Mouse (Mus musculus): ENCODE results near the gene Sypl.
"Not testable (repeated sequence)": the region's sequence is repeated elsewhere in the genome, so short reads cannot be mapped to it uniquely, and the experiment has no call there.

The Sypl gene

DNA sequence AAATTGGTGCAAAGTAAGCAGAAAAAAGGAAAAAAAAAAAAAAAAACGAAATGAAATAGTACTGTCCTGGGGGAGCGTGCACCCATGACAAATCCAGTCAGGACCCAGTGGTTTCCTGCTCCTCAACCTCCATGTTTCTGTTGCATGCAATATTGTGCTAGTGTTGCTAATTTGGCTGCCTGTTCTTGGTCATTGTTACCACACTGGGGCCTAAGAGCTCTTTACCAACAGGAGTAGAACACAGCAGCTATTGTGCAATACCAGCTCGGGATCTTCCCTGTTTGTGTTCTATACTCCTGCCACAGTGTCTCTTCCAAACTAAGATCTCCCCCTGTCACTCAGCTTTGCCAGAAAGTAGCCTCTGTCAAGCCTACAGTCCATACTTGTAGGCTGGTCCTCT lies 9.7 kb upstream of the Sypl start:
- DNase-seq, result no peak

GRCm38 (mm10) chr12:32944884-32945454 lies 8.7 kb upstream of the Sypl start:
- no peak for DNase-seq

GRCm38 (mm10) chr12:32946376-32946775 lies 7.3 kb upstream of the Sypl start:
- DNase-seq, result no peak

- DNase-seq, result peak; percentile 61
Measured at GRCm38 (mm10) chr12:32952416-32952815, 1.3 kb upstream of the Sypl start.

DNA sequence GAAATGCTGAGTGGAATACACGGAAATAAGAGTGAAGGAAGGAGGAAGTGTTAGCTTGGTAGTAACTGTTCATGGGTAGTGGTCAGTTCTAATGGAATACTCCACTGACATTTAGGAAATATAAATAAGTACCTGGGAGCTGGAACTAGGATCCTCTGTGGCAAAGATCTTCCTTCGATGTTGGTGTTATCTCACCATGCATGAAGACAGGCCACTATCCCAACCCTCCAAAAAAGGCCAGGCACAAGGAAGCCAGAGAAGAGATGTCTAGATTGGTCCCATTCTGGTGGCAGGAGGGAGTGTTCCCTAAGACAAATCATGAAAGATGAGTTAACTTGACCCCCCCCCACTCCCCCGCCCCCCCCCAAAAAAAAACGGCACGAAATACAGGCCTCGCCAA lies 625 bp upstream of the Sypl start:
- peak; percentile 54 for DNase-seq

GRCm38 (mm10) chr12:32954216-32955021 lies 728 bp downstream of the Sypl start:
- no peak for DNase-seq

DNA sequence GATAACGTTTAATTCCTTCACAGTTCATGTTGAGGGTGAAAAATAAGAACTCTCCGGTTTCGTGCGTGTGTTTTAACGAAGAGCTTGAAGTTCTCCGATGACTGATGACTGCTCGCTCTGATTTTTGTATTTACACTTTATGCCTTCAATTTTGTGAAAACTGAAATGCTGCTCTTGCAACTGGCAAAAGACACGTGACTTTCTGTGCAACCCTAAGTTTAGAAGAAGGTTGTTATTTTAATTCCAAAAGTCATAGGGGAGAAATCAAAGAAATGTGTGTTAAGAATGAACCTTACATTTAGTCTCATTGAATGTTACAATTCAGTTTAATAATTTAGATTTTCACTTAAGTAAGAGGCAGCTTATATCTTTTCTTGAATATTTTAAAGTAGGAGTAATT lies 1.3 kb downstream of the Sypl start:
- no peak for DNase-seq

DNA sequence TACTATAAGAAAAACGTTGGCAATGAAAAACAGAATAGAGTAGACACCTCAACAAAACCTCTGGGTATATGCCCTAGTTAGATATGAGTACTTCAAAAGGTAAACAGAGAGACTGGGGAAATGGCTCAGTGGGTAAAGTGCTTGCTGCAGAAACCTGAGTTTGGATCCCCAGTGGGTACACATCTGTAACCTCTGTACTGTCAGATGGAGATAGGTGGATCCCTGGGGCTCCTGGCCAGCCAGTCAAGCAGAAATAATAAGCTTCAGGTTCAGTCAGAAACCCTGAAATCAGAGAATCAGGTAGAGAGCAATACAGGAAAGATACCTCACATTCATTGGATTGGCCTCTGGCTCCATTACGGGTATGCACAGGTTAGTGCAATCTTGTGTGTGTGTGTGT lies 3.5 kb downstream of the Sypl start:
- DNase-seq, result peak; percentile 31

DNA sequence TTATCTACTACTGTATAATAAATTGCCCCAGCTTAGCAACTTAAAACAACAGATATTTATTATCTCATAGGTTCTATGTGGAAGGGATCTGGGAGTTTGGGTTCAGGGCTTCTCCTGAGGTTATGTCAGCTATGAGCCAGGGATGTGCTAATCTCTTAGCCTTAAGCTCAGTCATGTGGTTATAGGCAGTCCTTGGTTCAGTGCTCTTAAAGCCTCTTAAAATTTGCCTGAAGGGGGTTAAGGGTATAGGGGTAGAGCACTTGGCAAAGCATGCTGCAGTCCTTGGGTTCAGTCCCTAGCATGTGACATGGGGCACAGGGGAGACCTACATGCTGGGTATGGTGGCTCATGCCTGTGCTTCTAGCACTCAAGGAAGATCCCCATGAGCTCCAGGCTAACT lies 8.4 kb downstream of the Sypl start:
- no peak for DNase-seq

GRCm38 (mm10) chr12:32963858-32964257 lies 10.2 kb downstream of the Sypl start:
- no peak for DNase-seq

DNA sequence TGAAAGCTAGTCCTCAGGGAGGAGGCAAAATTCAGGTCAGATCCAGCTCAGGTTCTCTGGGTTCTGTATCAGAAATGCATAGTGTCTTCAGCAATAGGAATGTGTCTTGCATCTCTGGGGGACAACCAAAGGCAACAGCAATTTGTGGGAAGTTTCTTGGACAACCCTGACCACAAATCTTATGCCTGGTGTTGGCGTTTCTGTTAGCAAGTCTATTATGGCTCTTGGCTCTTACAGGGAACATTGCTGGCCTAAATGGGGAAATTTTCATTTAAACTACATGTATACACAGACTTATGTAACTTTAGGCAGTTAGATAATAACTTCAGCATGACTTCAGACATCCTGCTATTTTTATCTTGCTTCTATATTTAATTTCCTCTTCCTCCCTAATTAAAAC lies 18.6 kb downstream of the Sypl start:
- no peak for DNase-seq

DNA sequence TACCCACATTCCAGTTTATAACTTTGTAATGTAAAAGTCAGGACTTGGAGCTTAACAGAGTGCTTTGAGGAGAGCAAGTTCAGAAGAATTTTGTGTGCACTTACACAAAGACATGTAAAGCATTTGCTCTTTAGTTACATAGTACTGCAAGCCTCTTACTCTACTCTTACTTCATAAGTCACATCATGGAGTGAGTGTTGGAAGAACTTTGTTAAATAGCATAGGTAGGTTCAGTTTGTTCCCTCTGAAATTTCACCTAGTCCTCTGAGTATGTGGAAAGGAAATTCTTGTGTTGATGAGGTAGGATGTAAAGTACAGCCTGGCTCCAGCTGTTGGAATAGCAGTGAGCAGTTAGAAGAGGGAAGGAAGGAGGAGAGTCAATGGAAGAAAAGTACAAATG lies 21.2 kb downstream of the Sypl start:
- no peak for DNase-seq

DNA sequence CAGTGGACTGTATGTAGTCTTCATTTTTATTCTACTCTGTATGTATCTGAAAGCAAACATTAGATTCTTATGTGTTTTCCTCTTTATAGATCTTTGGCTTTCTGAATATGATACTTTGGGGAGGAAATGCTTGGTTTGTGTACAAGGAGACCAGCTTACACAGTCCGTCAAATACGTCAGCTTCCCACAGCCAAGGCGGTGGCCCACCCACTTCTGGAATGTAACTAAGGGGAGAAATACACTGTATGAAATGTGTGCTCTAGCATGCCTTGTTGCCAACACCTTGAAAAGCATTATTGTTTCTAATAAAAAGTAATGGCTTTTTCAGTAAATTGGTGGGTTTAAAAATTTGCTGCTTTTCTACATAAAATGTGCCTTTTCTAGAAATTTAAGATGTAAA lies 21.8 kb downstream of the Sypl start:
- DNase-seq, result no peak

GRCm38 (mm10) chr12:32982631-32983030 lies 28.9 kb downstream of the Sypl start:
- peak; percentile 65 for DNase-seq

GRCm38 (mm10) chr12:32983081-32983480 lies 29.4 kb downstream of the Sypl start:
- no peak for DNase-seq

GRCm38 (mm10) chr12:32986284-32986683 lies 32.6 kb downstream of the Sypl start:
- no peak for DNase-seq

- DNase-seq, result no peak
Measured at GRCm38 (mm10) chr12:32989731-32990130, 36.0 kb downstream of the Sypl start.

- DNase-seq, result no peak
Measured at GRCm38 (mm10) chr12:32994081-32994480, 40.4 kb downstream of the Sypl start.

- peak; percentile 31 for DNase-seq
Measured at GRCm38 (mm10) chr12:32995081-32995834, 41.6 kb downstream of the Sypl start.

- DNase-seq, result no peak
Measured at GRCm38 (mm10) chr12:32998766-32999165, 45.1 kb downstream of the Sypl start.

GRCm38 (mm10) chr12:32999778-33000177 lies 46.1 kb downstream of the Sypl start:
- not testable (repeated sequence) for DNase-seq

GRCm38 (mm10) chr12:33000402-33000801 lies 46.7 kb downstream of the Sypl start:
- no peak for DNase-seq

DNA sequence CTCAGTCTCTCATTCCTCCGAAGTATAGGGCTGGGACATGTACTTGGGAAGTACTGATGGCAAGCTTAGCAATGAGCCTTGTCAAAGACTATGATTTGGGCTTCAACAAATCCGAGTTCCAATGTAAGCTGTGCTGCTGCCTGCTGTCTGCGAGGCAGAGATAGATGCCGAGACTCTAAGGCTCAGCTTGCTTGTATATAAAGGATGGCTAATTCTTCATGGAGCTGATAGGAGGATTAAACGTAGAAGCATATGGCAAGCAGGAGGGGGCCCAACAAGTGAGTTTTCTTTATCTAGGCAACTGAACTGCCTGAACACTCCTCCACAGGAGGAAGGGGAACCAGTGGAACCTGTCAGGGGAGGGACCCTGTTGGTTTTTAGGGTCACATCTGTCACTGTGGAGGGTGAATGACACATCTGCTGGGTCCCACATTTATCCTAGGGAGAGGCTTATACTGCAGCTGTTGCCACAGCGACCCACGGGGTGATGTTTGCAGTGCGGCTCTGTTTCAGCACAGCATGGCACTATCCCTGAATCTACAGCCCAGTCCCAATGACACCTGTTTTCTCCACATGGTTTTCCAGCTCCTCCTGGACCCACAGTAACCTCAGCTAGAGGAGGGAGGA lies 49.8 kb downstream of the Sypl start:
- no peak for DNase-seq

GRCm38 (mm10) chr12:33005858-33006257 lies 52.2 kb downstream of the Sypl start:
- DNase-seq, result no peak
